Mouse (Mus musculus): ENCODE data around the gene Gpx3. TPM values are rescaled to one million over a fixed set of nuclear protein-coding genes. Genes with fewer than 3 reads are reported as not detected.

Gene Gpx3
- total RNA-seq, 2 experiments from 2014 or later = 8.6 to 10.3 TPM

- no peak for DNase-seq (ENCODE audit: low spot score in 2 of 2)
Measured at GRCm38 (mm10) chr11:54911671-54912502, 9.6 kb downstream of the Gpx3 start.

GRCm38 (mm10) chr11:54912503-54913316 is 10.5 kb downstream of the Gpx3 start:
- no peak for DNase-seq (ENCODE audit: low spot score in 2 of 2)

DNA sequence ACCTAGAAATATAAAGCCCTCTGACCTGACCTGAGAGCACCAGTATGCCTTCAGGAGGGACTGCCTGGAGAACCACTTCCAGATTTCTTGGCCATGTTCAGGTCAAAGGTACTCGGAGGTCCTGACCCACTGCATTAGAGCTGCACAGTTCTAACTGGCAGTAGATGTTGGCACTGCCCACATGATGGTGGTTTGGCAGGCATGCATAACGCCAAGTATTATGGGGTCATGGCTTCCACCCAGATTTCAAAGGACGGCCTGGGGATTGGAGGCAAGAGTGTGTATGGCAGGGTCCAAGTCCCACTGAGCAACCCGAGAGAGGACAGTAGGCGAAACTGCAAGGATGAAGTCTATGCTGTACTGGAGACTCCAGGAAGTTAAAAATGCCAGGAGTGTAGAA is 11.6 kb downstream of the Gpx3 start:
- no peak for DNase-seq (ENCODE audit: low spot score in 2 of 2)

GRCm38 (mm10) chr11:54917461-54917860 is 15.2 kb downstream of the Gpx3 start:
- DNase-seq (ENCODE audit: low spot score in 2 of 2) = no peak

- DNase-seq (ENCODE audit: low spot score in 2 of 2) = no peak
Measured at GRCm38 (mm10) chr11:54918273-54918672, 16.0 kb downstream of the Gpx3 start.

DNA sequence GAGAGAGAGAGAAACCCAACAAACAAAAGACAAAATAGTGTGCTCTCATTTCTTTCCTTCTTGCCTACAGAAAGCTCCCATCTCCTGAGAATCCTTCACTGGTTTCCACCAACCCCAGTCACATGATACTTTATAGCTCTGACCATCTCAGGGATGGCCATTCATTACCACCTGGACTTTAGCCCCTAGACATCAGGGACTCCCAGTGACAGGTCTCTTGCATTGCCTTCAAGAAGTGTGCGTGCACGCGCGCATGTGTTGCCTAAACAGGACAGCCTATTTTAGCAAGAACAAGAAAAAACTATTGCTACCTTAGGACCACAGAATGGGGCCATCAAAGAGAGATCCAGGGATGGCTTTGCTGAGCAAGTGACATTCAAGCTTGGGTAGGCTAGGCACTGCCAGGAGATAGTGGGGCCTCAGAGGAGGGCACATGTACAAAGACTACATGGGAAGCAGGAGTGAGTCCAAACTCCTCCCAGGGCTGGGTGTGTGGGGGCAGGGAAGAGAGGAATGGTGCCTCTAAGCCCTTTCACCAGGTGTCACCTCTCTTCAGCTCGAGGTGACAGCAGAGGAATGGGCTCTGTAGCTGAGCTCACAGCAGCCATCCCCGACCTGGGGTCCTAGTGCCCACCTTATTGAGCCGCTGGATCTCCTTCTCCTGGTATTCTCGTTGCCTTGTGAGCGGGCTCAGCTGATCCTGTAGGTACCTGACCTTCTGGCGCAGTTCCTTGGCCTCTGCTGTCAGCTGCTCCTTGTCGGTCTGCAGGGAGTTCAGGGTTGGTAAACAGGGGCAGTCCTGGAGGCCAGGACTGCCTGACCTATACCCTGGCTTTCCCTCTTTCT is 18.1 kb downstream of the Gpx3 start:
- no peak for DNase-seq (ENCODE audit: low spot score in 2 of 2)

DNA sequence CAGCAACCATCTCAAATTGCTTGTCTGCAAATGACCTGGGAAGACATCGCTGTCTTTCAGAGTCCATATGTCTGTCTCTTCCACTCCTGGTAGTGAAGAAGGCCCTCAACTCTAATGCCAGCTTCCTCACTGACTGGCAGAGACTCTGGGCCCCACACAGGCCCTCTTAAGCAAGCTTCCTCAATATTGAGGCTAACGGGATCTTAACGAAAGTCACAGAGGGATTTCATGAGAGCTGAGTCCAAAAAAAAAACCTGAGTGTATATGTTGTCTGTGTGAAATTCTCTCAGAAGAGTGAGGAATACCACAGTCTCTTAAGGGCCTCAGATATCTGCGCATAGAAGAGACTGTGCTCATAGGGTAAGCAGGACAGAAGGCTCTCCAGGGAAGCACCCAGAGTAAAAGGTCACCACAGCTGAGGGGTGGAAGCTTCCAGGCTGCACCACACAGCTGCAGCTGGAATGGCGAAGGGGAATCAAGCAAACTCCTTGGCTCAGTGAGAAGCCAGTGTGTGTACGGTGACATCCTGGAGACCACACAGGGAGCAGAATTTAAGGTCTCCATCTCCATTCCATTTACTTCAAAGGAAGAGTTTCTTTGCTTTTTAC is 18.8 kb downstream of the Gpx3 start:
- no peak for DNase-seq (ENCODE audit: low spot score in 2 of 2)

GRCm38 (mm10) chr11:54921798-54922197 is 19.5 kb downstream of the Gpx3 start:
- DNase-seq (ENCODE audit: low spot score in 2 of 2) = no peak

DNA sequence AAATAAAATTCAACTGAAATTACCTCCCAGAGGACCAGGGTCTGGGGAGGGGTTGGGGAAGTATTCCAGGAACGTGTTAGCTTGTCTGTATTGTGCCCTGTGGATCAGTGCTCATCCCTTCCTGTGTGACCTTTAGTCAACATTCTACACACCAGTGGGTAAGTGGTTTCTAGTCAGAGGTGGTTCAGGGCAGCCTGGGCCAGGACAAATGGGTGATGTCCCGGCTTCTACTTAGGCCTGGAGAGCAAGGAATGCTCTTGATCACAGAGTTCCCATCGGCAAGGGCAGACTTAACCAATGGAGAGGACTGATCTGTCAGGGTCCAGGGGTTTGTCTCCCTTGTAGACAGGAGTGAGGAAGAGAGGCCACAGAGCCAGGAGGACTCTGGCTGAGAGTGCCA is 20.2 kb downstream of the Gpx3 start:
- DNase-seq (ENCODE audit: low spot score in 2 of 2) = no peak

DNA sequence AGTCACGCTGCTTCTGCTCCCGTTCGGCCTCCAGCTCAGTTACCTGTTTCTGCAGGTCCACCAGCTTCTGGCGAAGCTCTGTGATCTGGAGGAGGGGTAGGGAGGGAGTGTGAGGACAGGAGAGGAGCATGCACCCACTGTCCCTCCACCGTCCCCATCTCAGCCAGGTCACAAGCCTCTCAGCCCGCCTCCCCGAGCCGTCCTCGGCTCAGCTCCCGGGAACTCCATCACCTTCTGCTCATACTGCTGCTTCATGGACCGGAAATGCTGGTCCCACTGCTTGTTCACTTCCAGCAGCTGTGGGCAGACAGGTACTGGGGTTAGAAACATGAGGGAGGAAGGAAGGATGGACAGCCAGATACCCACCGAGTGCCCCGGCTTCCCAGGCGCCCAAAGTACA is 21.9 kb downstream of the Gpx3 start:
- no peak for DNase-seq (ENCODE audit: low spot score in 2 of 2)

GRCm38 (mm10) chr11:54927346-54928140 is 25.3 kb downstream of the Gpx3 start:
- peak; percentile 63 to 79 for DNase-seq (ENCODE audit: low spot score in 2 of 2)

DNA sequence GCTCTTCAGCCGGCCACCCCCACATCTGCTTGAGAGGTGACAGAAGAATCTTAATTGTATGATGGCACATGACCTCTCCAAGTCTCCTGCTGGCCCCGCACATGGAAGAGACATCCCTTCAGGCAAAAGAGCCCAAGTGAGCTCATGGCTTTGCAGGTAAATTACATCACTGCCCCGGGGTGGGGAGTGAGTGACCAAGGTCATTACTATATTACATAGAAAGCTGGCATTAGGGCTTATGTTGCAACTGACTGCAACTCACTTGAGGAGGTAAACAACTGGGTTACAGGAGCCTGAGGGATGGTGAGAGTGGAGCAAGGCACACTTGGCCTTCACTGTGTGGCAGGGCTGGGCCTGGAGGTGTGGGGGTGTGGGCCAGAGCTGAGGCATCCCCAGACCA is 26.0 kb downstream of the Gpx3 start:
- no peak for DNase-seq (ENCODE audit: low spot score in 2 of 2)

DNA sequence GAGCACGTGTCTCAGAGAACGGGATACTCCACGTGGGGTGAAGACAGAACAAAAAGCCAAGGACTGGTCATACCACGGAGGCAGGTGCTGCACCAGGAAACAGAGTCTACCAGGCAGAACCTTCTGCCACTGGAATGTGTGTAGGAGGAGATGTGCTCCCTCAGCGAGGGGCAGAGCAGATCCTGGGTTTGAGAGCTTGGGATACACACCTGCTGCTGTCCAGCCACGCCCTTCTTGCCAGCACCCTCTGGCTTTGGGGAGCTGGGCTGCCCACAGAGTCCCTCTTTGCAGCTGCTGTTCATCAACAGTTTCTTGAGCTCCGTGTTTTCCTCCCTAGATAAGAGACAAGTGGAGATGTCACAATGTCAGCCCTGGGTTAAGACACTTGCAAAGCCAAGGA is 26.6 kb downstream of the Gpx3 start:
- no peak for DNase-seq (ENCODE audit: low spot score in 2 of 2)

- DNase-seq (ENCODE audit: low spot score in 2 of 2) = no peak
Measured at GRCm38 (mm10) chr11:54929290-54929689, 27.0 kb downstream of the Gpx3 start.

DNA sequence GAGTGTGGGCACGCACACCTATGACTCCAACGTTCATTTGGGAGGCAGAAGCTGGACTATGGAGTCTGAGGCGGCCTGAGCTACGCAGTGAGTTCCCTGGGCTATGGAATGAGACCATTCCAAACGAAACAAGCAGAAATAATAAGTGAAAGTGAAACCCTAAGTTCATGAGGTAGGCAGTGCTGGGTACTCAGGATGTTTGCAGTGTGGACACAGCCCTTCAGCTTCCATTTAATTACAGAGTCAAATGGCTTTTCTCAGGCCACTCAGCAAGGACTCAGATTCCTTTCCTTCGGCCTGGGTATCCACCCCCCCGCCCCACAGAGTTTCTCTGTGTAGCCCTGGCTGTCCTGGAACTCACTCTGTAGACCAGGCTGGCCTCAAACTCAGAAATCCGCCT is 27.5 kb downstream of the Gpx3 start:
- no peak for DNase-seq (ENCODE audit: low spot score in 2 of 2)

GRCm38 (mm10) chr11:54930318-54930979 is 28.2 kb downstream of the Gpx3 start:
- peak; percentile 44 to 69 for DNase-seq (ENCODE audit: low spot score in 2 of 2)

GRCm38 (mm10) chr11:54931405-54932093 is 29.3 kb downstream of the Gpx3 start:
- peak; percentile 38 to 56 for DNase-seq (ENCODE audit: low spot score in 2 of 2)

DNA sequence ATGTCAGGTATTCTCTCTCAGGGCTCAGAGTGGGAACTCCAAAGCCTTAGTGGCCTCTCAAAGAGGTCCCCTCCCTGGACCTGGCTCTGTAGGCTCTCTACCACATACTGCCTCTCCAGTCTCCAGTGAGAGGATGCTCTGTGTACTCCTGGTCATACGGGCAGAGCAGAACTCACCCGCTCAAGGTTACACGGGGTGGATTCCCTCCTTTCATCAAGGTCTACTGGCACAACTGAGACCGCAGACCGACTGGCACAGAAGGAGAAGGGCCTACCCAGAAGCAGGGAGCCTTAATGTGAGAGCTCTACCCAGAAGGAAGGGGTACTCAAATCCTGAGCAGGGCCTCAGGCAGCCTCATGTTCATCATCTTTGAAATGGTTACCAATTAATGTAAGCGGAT is 30.3 kb downstream of the Gpx3 start:
- DNase-seq (ENCODE audit: low spot score in 2 of 2) = no peak

DNA sequence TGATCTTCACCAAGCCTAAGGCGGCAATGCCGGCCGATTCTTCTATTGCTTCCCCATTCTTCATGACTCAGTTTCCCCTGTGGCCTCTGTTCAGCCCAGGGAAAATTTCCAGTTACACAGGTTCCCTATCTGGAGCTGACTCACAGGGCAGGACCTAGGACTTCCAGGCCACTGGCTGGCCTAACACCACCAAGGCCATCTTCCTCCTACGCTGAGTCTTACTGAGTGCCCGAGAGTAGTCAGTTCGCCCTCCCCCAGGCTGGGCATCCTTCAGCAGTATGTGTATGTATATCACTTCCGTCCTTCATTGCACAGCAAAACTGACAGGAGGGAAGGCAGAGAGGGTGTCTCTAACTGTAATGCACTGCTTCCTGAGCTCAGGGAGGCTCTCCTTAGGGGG is 31.9 kb downstream of the Gpx3 start:
- no peak for DNase-seq (ENCODE audit: low spot score in 2 of 2)
